8 mouse cellular contexts compared by ENCODE assay signal in the genomic region with DNA sequence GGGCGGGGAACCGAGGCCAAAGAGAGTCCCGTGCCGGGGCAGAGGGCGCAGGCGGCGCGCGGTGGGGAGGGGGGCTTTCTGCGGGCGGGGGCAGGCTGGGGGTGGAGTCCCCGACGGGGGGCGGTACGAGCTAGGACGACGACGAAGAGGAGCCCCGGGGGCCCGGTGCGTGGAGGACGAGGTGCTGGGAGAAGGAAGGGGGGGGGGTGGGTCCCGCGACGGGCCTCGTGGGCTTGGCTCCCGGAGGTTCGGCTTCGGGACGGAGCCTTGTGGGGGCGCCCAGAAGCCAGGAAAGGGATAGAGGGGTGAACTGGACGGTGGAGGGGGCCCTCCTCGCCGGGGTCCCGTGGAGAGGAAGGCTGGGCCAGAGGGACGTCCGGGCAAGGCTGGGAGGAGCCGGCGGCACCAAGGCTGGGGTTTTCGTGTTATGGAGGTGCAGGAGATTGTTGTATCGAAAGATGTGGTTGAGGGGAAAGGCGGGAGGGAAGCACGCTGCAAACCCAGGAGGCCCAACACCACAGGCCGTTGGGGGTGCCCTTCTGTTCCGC. TPM values are rescaled to one million over a fixed set of nuclear protein-coding genes. Genes with fewer than 3 reads are reported as not detected.
A peak's percentile ranks its signal among the peaks of the same experiment; 100 is the strongest.
DNase-seq lines count a peak whose midpoint lies in the region; ATAC-seq lines count a peak whose summit lies in the region.

No protein-coding gene starts in this region.

- H3K27me3 ChIP-seq in erythroblast, embryonic 14.5 days (ENCODE audit: control insufficient read depth): peaks cover 56% of the 10 kb centered on the region
- H3K27me3 ChIP-seq in embryonic facial prominence, embryonic 15.5 days: no peaks in the 10 kb centered on the region
- H3K27me3 ChIP-seq in hindbrain, embryonic 14.5 days (ENCODE audit: control insufficient read depth, insufficient read depth, low read length): 0 out of 2 replicates have a peak, but pooled peaks cover 3% of the 10 kb centered on the region
- peaks cover 53% of the 10 kb centered on the region for H3K27me3 ChIP-seq in liver, embryonic 12.5 days (replicated peaks)
- no peaks in the 10 kb centered on the region for H3K27me3 ChIP-seq in neural tube, embryonic 13.5 days

- peak overlapping the region; percentile 76 for H3K4me2 ChIP-seq in embryonic facial prominence, embryonic 15.5 days (replicated peaks)
- peak overlapping the region; percentile 50 for H3K4me2 ChIP-seq in hindbrain, embryonic 14.5 days (replicated peaks)
- H3K4me2 ChIP-seq in liver, embryonic 12.5 days: peak overlapping the region; percentile 93
- H3K4me2 ChIP-seq in neural tube, embryonic 13.5 days: peak overlapping the region; percentile 65

- H3K9me3 ChIP-seq in erythroblast, embryonic 14.5 days (ENCODE audit: control insufficient read depth, low read length): peaks cover 9% of the 10 kb centered on the region; the same call in 1 of the 2 replicates
- H3K9me3 ChIP-seq in embryonic facial prominence, embryonic 15.5 days (replicated peaks): no peaks in the 10 kb centered on the region
- no peaks in the 10 kb centered on the region for H3K9me3 ChIP-seq in hindbrain, embryonic 14.5 days (ENCODE audit: control insufficient read depth, low read length)
- no peaks in the 10 kb centered on the region for H3K9me3 ChIP-seq in liver, embryonic 12.5 days (replicated peaks)
- no peaks in the 10 kb centered on the region for H3K9me3 ChIP-seq in neural tube, embryonic 13.5 days

- H3K9ac ChIP-seq in embryonic facial prominence, embryonic 15.5 days: peak overlapping the region; percentile 37
- peak overlapping the region; percentile 70 for H3K9ac ChIP-seq in hindbrain, embryonic 14.5 days
- H3K9ac ChIP-seq in liver, embryonic 12.5 days: peak overlapping the region; percentile 77
- H3K9ac ChIP-seq in neural tube, embryonic 13.5 days: peak overlapping the region; percentile 76

- H3K4me1 ChIP-seq in erythroblast, embryonic 14.5 days (ENCODE audit: control insufficient read depth): peaks cover 40% of the 10 kb centered on the region
- H3K4me1 ChIP-seq in embryonic facial prominence, embryonic 15.5 days: 0 out of 2 replicates have a peak, but pooled peaks cover 5% of the 10 kb centered on the region
- H3K4me1 ChIP-seq in hindbrain, embryonic 14.5 days (replicated peaks; ENCODE audit: control insufficient read depth, insufficient read depth, low read length): no peaks in the 10 kb centered on the region; the same call in 1 of the 2 replicates
- peaks cover 22% of the 10 kb centered on the region for H3K4me1 ChIP-seq in liver, embryonic 12.5 days
- H3K4me1 ChIP-seq in neural tube, embryonic 13.5 days (replicated peaks): peaks cover 15% of the 10 kb centered on the region

- H3K36me3 ChIP-seq in erythroblast, embryonic 14.5 days (ENCODE audit: control insufficient read depth): no peaks in the 10 kb centered on the region
- H3K36me3 ChIP-seq in embryonic facial prominence, embryonic 15.5 days: no peaks in the 10 kb centered on the region
- no peaks in the 10 kb centered on the region for H3K36me3 ChIP-seq in hindbrain, embryonic 14.5 days (replicated peaks; ENCODE audit: control insufficient read depth, insufficient read depth)
- no peaks in the 10 kb centered on the region for H3K36me3 ChIP-seq in liver, embryonic 12.5 days
- no peaks in the 10 kb centered on the region for H3K36me3 ChIP-seq in neural tube, embryonic 13.5 days

- ATAC-seq in erythroblast, adult 5-6 weeks (replicated peaks; ENCODE audit: low FRiP score, poor library complexity, severe bottlenecking): no peak
- no peak for ATAC-seq in embryonic facial prominence, embryonic 15.5 days (ENCODE audit: insufficient number of reproducible peaks, low FRiP score, low TSS enrichment, low read depth)
- no peak for ATAC-seq in hindbrain, embryonic 14.5 days (ENCODE audit: low FRiP score)
- ATAC-seq in liver, embryonic 12.5 days: no peak
- no peak for ATAC-seq in neural tube, embryonic 13.5 days (ENCODE audit: low read depth)

- WGBS in embryonic facial prominence, embryonic 15.5 days: 11% methylated on average over 32 of the region's 45 CpGs
- 14% methylated on average over 32 of the region's 45 CpGs for WGBS in hindbrain, embryonic 14.5 days
- WGBS in liver, embryonic 12.5 days (ENCODE audit: insufficient replicate concordance): 6% methylated on average over 29 of the region's 45 CpGs
- WGBS in neural tube, embryonic 13.5 days: 13% methylated on average over 26 of the region's 45 CpGs

- H3K27ac ChIP-seq in embryonic facial prominence, embryonic 15.5 days (replicated peaks): peak overlapping the region; percentile 39; the same call in 1 of the 2 replicates
- H3K27ac ChIP-seq in hindbrain, embryonic 14.5 days: peak overlapping the region; percentile 38; the same call in 1 of the 2 replicates
- peak overlapping the region; percentile 45; the same call in 1 of the 2 replicates for H3K27ac ChIP-seq in liver, embryonic 12.5 days
- H3K27ac ChIP-seq in neural tube, embryonic 13.5 days (replicated peaks): peak overlapping the region; percentile 81

- H3K4me3 ChIP-seq in erythroblast, embryonic 14.5 days (replicated peaks): peak overlapping the region; percentile 86
- peak overlapping the region; percentile 56 for H3K4me3 ChIP-seq in embryonic facial prominence, embryonic 15.5 days (replicated peaks)
- H3K4me3 ChIP-seq in hindbrain, embryonic 14.5 days (replicated peaks; ENCODE audit: low read length): peak overlapping the region; percentile 55
- H3K4me3 ChIP-seq in liver, embryonic 12.5 days: peak overlapping the region; percentile 69
- H3K4me3 ChIP-seq in neural tube, embryonic 13.5 days: peak overlapping the region; percentile 58

- DNase-seq in T-cell, adult 2 months (ENCODE audit: low spot score): peak; percentile 26
- DNase-seq in hindbrain, embryonic 14.5 days (ENCODE audit: low spot score): no peak
- no peak for DNase-seq in frontal cortex, adult 2 months (ENCODE audit: extremely low spot score in 1 of 2, low spot score in 1 of 2)

RNA-seq across cellular contexts. Expression of a gene that starts 4.3 kb away (rescaled TPM):
- polyA plus RNA-seq in erythroblast, embryonic 14.5 days (2012): 1.6 and 1.9 TPM in 2 replicates
- total RNA-seq in erythroblast, adult 5-6 weeks (2015; ENCODE audit: low replicate concordance): 4.6 and 8.6 TPM in 2 replicates
- total RNA-seq in erythroblast, adult 5-6 weeks (2017; ENCODE audit: low replicate concordance): 23.8 and 31.1 TPM in 2 replicates
- 5.3 and 5.5 TPM in 2 replicates for polyA plus RNA-seq in embryonic facial prominence, embryonic 15.5 days (2015; fragmentation: Nextera tagmentation; extraction: Ambion mirVana)
- 6.9 and 8.1 TPM in 2 replicates for polyA plus RNA-seq in hindbrain, embryonic 14.5 days (2014; fragmentation: Nextera tagmentation; extraction: Ambion mirVana)
- 3.8 and 4.4 TPM in 2 replicates for polyA plus RNA-seq in liver, embryonic 12.5 days (2016; fragmentation: Nextera tagmentation; extraction: Ambion mirVana)
- polyA plus RNA-seq in neural tube, embryonic 13.5 days (2015; fragmentation: Nextera tagmentation; extraction: Ambion mirVana): 5.8 and 7.8 TPM in 2 replicates
- 8.0 and 9.2 TPM in 2 replicates for polyA plus RNA-seq in frontal cortex, adult 2 months (2012; rRNA removed)
